Mouse (Mus musculus): ENCODE data around the gene Ccl25.

DNA sequence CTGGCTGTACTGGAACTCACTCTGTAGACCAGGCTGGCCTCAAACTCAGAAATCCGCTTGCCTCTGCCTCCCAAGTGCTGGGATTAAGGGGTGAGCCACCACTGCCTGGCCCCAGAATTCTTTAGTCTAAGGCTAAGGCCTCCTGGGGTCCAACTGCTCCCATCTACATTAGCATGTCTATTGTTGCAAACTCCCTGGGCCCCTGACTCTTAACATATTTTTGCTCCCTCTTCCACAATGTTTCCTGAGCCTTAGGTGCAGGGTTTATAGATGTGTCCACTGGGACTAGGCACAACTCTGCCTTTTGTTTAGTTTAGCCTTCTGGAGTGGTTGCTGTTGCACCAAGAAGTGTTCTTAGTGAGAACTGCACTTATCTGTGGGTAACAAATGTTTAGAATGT, 29.5 kb downstream of the Ccl25 start:
- no peak for TF ChIP-seq CTCF (IDR thresholded peaks at IDR 0.05; ENCODE audit: low read depth)
- TF ChIP-seq EP300 (IDR thresholded peaks at IDR 0.05; ENCODE audit: low read depth), result no peak
